Mouse (Mus musculus) forelimb bud, embryonic 11.5 days (tissue): ENCODE results near the gene Cux2.

ENCODE experiments used
- DNase-seq: peaks from one replicate; pipeline ENCODE4 v3.0.0-alpha.2; 2012; ENCODE audit warnings: low read depth, low spot score

Cux2 gene

DNA sequence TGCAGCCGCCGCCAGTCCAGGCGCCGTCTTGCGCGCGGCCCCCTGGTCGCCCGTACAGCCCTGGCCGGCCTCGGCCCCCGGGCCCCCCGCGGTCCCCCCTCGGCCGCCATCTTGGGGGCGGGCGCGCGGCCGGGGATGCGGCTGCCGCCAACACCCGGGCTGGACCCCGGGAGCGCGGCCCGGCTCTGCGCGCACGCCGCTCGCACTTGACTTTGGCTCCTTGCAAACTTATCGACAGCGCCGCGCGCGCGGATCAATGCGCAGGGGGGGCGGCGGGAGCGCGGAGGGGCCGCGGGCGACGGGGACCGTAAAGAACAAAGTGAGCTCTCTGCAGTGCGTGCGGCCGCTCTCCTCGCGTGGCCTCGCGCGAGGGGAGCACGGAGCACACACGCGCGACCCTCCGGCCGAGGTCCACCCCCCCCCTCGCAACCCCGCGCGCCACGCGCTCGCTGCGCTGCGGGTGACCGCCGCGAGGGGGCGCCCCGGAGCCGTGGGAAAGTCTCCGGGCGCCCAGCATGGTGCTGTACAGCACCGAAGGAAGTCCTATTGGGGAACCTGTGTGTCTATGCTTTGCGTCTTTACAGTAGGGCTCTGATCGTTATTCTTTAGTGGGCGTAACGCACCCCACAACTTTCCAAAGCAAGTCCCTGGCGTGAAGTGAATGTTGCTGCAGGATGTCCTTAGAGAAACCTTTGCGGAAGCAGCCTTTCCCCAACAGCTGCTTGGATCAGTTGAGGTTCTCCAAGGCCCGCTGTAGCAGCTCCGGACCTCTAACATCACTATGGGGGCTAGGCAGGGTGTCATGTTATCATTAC, at the start of gene Cux2:
TSS of gene Cux2 (minus strand) at position 86 of the 815 bp plus-strand sequence.
- DNase-seq: peak; percentile 83

DNA sequence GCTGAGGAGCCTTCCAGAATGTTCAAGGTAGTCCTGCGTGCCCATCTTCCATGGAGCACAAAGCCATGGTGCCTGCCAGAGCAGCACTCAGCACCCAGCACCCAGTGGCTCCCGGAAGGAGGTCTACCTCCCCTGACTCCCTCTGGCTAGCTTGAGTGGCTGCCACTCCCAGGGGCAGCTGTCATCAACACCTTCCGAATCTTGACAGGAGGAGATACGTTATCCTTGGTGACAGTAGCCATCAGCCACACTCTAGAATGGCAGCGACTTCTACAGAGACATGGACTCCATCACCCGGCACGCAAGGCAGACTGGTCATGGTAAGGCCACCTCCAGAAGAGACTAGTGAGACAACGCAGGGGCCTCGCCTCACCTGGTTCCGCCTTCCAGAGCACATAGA, 44.5 kb upstream of the Cux2 start:
- no peak for DNase-seq

DNA sequence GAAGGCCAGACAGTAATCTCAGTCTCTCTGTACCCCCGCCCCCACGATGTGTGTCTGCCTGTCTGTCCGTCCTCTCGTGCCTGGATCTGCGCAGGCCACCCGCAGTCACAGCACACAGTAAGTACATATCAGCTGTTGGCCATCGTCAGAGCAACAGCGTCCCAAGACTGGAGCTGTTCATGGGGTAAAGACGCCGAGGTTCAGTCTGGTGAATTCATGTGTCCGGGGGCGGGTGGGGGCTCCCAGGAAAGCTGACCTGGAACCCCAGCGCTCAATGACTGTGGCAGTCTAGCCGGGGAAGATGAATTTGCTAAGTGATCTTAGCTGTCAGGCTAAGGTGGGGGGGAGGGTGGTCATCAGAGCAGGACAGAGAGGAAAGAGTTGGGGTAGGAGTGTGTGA, 43.8 kb upstream of the Cux2 start:
- DNase-seq: no peak

DNA sequence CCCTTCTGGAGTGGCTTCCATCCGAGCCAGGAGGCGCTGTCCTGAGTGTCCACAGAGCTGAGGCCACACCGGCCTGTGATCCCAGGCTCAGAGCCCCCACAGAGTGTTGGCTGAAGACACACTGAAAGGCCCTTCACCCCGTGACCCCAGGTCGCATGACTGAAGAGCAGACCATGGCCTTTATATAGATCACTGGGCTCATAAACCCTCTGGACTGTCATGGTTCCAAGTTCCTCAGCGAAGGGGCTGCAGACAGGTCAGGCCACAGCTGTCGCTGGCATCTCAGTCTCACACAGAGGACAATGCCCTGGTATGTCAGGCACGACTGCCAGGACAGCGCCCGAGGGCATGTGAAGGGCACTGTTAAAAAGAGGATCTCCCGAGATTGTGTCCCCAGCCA, 42.9 kb upstream of the Cux2 start:
- no peak for DNase-seq

DNA sequence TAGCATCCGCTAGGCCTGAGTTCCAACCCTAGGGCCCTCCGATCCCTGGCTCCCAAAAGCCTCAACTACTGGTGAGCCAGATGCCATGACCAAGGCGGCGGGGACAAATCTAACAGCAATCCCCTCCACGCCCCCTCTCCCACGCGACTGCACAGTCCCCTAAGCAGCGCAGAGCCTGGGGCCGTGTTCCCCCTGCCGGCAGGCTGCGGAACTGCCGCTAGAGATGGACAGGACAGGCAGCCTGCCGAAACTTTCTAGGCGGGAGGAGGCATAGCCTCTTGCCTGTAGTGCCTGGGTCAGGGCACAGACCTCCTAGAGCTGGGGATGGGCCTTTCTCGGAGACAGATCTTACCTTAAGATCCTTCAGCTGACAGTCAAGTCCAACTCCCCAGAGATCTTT, 41.2 kb upstream of the Cux2 start:
- peak; percentile 40 for DNase-seq

DNA sequence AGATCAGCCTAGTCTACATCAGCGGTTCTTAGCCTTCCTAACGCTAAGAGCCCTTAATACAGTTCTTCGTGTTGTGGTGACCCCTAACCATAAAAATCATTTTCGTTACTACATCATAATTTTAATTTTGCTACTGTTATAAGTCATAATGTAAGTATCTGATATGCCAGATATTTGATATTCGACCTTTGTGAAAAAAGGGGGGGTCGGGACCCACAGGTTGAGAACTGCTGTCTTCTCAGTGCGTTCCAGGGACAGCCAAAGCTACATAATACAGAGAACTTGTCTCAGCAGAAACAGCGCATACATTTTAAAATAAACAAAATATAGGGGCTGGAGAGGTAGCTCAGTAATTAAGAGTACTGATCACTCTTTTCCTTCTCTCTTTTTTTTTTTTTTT, 39.8 kb upstream of the Cux2 start:
- no peak for DNase-seq

DNA sequence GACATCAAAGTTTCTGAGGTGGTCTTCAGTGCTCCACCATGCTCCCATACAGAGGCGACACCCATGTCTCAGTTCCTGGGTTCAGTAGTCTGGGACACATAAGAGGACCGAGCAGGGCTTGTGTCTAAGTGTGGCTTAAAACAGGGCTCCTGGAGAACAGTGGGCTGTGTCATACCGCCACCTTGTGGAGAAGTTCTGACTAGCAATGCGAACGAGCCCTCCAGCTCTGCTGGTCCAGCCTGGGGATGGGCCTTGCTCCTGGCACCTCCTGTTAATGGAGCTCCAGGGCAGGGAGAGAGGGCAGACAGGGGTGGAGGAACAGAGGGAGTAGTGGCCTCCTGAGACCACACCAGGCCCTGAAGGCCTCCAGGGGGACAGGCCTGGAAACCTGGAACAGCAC, 39.0 kb upstream of the Cux2 start:
- DNase-seq: peak; percentile 92

DNA sequence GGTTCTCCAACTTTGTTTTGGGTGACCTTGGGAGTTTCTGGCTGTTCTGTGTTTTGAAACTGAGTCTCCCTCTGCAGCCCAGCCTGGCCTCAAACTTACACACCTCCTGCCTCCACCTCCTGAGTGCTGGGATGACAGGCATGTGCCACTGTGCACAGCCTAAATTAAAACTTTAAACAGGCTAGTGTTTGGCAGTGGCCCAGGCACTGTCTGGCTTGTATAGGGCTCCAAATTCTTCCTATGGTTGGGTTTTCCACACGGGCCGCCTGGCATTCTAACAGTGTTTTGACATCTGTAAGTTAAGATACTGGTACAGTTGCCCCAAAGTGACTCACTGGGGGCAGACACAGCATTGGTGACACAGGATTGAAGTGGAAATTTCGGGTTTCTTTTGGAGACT, 36.2 kb upstream of the Cux2 start:
- DNase-seq: no peak

DNA sequence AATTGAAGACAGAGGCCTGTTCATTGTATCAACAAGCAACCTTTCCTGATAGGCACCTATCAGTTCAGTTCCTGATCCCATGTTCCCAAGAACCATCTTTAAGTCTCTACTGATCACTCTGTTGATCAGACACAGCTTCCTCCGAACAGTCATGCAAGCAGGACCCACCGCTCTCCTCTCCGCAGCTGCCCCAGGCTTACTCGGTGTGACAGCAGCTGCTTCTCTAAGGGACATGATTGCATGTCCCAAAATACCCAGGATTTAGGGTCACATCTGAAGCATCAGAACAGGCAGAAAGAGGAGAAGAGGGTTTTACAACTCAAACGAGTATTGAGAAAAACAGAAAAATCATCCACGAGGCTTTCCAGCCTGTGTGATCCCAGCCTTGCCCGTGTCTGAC, 35.4 kb upstream of the Cux2 start:
- DNase-seq: no peak

DNA sequence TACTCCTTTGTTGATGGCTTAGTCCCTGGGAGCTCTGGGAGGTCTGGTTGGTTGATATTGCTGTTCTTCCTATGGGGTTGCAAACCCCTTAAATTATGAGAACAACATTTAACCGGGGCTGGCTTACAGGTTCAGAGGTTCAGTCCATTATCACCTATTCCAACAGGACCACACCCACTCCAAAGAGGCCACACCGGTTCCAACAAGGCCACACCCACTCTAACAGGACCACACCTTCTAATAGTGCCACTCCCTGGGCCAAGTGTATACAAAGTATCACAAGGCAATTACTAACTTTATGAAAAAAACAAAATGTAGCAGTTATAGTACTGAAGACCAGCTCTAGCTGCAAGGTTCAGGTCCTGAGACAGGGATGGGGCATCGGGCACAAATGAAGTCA, 34.6 kb upstream of the Cux2 start:
- DNase-seq: no peak

DNA sequence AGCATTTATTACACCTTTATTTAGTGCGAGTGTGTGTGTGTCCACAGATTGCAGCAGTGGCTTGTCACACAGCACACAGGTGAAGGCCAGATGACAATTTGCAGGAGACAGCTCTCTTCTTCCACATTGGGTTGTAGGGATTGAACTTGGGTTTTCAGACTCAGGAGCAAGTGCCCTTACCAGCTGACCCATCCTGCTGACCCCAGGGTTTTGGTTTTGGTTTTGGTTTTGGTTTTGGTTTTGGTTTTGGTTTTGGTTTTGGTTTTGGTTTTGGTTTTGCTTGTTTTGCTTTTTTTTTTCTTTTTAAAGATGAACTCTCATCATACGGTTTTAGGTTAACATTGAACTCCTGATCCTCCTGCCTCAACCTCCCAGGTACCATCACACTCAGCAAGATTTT, 33.4 kb upstream of the Cux2 start:
- DNase-seq: no peak

DNA sequence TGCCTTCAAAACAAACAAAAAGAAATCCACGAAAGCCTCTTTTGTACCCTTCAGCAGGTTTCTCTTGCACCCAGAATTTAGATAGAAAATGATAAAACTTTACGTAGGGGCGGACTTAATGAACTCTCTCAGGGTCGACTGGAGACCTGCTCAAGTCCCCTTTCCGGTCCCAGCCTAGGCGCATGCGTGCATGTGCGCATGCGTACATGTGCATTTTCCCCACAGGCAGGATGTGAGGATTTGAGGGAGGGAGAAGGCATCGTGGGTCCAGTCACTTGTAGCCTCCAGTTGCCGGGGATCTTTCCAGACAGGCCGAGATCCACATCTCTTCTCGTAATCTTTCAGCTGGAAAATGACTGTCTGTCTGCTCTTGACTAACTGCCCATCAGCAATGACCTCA, 31.6 kb upstream of the Cux2 start:
- no peak for DNase-seq

DNA sequence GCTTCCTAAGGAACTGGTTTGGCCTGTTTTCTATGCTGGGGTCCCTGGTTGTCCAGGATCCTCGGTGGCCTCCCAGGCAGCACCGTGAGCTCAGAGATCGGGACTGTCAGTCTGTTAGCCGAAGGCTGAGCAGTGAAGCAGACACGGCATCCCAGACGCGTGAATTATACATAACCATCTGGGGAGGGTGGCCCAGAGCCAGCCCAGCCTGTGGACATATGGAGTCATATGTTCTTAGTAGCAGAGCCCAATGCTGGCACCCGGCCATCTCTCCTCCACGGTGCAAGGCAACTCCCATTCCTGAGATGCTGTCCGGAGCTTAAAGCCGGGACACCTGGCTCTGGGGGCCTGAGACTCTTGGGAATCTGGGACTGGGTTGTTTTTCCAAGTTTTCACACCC, 31.0 kb upstream of the Cux2 start:
- no peak for DNase-seq

DNA sequence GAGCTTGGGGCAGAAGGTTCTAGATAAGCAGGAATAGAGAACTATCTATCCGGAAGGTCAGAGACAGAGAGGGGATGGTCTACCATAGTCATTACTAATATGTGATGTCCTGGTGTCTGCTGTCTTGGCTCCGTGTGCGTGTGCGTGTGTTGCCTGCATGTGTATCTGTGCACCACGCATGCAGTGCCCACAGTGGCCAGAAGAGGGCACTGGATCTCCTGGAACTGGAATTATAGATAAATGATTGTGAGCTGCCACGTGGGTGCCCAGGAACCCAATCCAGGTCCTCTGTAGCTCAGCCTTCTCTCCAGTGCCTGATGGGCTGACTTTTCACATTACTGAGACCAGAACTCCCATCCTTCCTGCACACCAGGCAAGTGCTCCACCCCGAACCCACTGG, 29.9 kb upstream of the Cux2 start:
- DNase-seq: peak; percentile 31

DNA sequence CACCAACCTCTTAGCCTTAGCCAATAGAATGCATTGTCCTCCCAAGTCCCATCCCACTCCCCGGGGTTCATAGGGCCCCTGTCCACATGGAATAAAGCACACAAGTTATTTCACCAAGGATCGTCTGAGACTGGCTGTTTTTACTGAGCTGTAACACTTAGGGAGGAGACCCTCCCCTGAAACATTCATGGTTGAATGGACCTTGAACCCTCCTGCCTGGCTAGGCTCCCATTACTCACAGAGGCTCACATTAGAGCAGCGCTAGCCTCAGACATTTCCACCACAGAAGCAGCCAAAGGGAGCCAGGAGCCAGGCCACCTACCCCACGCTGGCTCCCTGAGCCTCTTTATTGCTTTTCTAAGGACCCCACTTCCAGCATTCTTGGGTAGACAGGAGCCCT, 27.3 kb upstream of the Cux2 start:
- no peak for DNase-seq

DNA sequence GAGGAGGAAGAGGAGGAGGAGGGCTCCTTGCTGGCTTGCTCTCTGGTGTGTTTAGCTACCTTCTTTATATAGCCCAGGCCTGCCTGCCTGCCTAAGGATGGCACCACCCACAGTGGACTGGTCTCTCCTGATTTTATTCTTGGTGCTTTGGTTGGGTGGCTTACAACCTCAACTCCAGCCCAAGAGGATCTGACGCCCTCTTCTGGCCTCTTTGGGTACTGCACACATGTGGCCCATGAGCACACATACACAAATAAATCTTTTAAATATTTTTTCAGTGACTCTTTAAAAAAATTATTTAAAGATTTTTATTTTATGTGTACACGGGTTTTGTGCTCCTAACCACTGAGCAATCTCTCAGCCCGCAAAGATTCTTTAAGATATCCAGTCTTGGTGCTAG, 25.8 kb upstream of the Cux2 start:
- no peak for DNase-seq

DNA sequence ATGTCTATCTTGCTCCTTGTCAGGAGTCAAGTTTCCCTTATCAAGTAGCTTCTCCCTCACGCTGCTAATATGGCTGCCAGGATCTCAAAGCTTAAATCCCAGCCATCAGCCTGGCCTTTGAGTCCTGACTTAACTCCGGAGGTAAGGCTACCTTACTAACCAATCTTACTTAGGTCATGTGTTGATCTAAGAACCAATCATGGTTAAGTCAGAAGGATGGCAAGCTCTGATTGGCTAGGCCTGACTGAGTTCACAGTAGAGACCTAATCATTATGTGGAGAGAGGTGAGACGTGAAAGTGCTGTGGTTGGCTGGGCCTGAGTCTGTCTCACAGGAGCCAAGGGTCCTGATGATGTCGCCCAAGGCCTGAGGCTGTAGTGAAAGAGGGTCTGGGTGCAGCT, 22.1 kb upstream of the Cux2 start:
- DNase-seq: no peak

DNA sequence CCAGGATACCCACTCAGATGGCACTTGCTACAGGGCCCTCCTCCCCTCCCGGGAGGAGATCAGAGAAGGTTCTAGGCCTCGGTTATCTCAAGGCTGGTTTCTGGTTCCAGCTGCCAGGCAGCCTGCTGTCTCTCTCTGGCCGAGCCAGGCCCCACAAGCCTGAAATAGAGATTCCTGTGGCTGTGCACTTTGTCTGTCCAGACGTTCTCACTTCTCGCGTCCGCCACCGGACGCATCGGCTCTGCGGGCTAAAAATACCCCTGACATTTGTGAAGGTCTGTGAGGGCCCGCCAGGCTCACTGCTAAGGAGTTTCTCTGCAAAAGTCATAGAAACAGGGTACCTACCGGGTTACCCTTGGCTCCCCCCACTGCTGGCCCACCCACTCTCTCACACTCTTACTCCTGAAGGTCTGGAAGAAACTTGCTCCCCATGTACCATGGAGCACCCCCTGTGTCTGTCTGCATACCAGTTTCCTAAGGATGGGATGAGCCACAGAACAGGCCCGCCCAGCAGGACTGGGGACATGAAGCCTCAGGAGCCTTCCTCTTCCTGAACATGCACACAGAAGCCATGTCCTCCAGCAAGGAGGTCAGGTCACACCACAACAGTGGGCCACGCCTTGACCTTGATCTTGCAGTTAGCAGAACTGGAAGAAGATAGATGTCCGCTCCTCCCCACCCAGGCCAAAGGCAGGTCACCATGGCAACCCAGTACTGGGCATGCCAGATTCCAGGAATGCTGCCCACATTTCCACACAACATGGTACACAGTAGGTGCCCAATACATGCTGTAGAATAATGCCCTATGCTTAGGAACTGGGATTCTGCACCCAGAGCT, 21.3 kb upstream of the Cux2 start:
- no peak for DNase-seq

DNA sequence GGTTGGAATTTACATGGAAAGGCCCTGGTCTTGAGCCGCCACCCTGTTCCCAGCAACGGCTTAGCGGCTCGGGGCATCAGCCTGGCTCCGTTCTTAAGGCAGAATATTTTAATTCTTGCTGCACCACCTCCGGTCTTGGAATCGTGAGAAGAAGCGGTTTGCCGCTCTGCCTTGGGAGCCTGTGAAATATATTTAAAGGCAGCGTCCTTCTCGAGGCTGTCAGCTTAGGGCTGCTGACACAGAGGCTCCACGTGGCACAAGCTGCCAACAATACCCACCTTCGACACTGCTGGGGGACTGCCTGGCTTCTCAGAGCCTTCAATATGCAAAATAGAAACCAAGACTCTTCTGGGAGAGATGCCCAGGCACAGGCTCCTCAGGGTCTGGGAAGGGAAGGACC, 18.7 kb upstream of the Cux2 start:
- DNase-seq: no peak

DNA sequence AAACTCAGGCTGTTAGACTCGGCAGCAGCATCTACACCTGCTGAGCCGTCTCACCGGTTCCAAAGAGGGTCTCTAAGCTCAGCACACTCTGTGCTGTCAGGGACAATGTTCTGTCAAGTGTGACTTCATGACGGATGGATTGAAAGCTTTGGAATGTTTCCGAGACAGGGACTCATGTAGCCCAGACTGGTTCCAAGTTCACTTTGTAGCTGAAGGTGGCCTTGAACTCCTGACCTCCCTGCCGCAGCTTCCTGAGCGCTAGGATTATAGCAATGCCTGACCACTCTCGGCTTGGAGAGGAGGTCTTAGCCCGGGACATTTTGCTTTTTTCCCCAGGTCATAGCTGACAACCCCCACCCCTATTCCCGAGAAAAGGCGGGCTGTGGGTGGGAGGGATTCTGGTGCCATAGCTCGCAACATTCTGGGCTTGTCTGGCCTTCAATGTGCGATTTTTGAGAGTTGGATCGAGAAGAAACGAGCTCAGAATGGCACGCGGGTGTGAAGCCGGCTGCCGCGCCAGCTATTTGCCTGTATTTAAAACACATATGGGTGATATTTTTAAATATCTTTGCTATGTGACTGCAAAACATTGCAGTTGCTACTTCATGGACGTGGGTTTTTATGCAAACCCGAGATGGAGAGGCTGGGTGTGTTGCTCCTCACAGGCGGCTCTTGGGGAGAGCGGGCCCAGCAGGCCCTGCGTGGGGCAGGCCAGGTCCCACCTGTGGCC, 13.5 kb upstream of the Cux2 start:
- DNase-seq: no peak

DNA sequence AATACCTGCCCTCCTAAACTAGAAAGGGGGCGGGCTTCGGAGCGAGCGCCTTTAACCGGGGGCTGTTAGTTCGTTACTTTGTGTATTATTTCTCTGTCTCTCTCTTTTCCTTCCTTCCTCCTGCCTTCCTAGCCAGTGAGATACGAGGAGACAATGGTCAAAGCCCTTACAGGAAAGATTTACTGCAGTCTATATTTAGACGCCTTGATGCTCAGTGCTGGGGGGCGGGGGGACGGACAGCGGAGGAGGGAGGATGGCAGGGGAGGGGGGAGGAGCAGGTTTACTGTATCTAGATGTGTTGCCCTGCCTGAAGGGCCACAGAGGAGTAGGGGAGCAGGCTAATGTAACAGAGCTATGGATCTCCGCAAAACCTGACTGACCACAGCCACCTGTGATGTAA, 12.6 kb upstream of the Cux2 start:
- no peak for DNase-seq

DNA sequence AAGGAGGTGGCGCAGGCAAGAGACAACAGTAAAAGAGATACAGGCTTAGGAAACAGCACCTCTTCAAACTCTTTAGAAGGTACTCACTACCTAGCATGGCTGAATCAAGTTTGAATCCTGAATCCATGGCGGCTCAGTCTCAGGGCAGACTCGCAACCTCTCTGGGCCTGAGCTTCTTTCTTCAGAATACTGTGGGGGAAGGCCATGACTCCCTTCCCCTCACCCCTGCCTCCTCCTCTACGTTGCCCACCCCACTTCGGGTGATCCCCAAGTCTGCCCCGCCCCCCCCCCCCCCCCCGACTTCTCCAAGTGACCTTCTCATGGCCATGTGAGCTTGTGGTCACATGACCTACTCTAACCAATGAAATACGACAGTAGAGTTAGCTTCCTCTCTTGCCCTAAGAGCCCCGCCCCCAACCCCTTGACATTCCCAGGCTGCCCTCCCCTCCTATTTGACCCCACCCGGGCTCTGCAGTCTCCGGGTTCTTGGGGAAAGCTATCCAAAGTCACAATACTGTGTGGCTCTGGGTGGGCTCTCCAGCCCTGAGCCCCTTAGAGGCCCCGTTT, 10.9 kb upstream of the Cux2 start:
- DNase-seq: peak; percentile 63
